Mouse (Mus musculus) embryonic facial prominence, embryonic 15.5 days (tissue): ENCODE measurements around the gene Bcl9. TPM values are rescaled to one million over a fixed set of nuclear protein-coding genes. Genes with fewer than 3 reads are reported as not detected.

ENCODE experiments used
- ATAC-seq: fragments of 200-750 bp; cut with Nextera tagmentation; 2 replicates; pipeline ENCODE4 v1.8.0; 2017; ENCODE audit warnings: low read depth, moderate TSS enrichment; ENCODE audit not compliant: insufficient number of reproducible peaks, low FRiP score, low TSS enrichment
- H3K27ac ChIP-seq: fragments of 300-500 bp; sonication (generic); replicated peaks from 2 replicates; pipeline ENCODE4 v1.5.1; 2015; ENCODE audit warnings: mild to moderate bottlenecking, inconsistent platforms
- H3K27me3 ChIP-seq: fragments of 300-500 bp; sonication (generic); 2 replicates; pipeline ENCODE4 v1.6.1; 2015; ENCODE audit warnings: inconsistent platforms
- H3K36me3 ChIP-seq: fragments of 300-500 bp; sonication (generic); 2 replicates; pipeline ENCODE4 v1.6.1; 2015; ENCODE audit warnings: mild to moderate bottlenecking, inconsistent platforms
- H3K4me1 ChIP-seq: fragments of 300-500 bp; sonication (generic); 2 replicates; pipeline ENCODE4 v1.6.1; 2015; ENCODE audit warnings: inconsistent platforms
- H3K4me2 ChIP-seq: fragments of 300-500 bp; sonication (generic); replicated peaks from 2 replicates; pipeline ENCODE4 v1.6.1; 2015; ENCODE audit warnings: mild to moderate bottlenecking, inconsistent platforms
- H3K4me3 ChIP-seq: fragments of 300-500 bp; sonication (generic); replicated peaks from 2 replicates; pipeline ENCODE4 v1.5.1; 2015; ENCODE audit warnings: mild to moderate bottlenecking, inconsistent platforms
- H3K9ac ChIP-seq: fragments of 300-500 bp; sonication (generic); 2 replicates; pipeline ENCODE4 v1.6.1; 2015; ENCODE audit warnings: inconsistent platforms
- H3K9me3 ChIP-seq: fragments of 300-500 bp; sonication (generic); replicated peaks from 2 replicates; pipeline ENCODE4 v1.6.1; 2016; ENCODE audit warnings: inconsistent platforms
- WGBS: fragments of 180-500 bp; shearing (Covaris S2); methylation state at CpG from one replicate; pipeline ENCODE4 v1.1.7; 2015; 5-methylcytosine and 5-hydroxymethylcytosine counted together
- polyA plus RNA-seq: library from polyadenylated mRNA; unstranded; fragments of >200 nt; fragmentation: Nextera tagmentation; extraction: Ambion mirVana; gene quantifications from 2 replicates; pipeline ENCODE4 v1.2.1, GENCODE M21; 2015

Bcl9 gene
- polyA plus RNA-seq, 1 experiment from 2014 or later, result 68.2 TPM

- Histone ChIP-seq H3K4me2 (no peak overlapping the region), H3K9me3 (no peaks in the 10 kb centered on the region), H3K9ac (no peak overlapping the region), H3K27ac (no peak overlapping the region), H3K4me3 (no peak overlapping the region), H3K4me1 (no peaks in the 10 kb centered on the region), H3K27me3 (no peaks in the 10 kb centered on the region), H3K36me3 (no peaks in the 10 kb centered on the region)
- ATAC-seq, result no peak
- WGBS, result 73% methylated on average over 3 of the region's 3 CpGs
These were observed 19.6 kb upstream of the Bcl9 start for GRCm38 (mm10) chr3:97317302-97317701.

- WGBS, result 76% methylated on average over 2 of the region's 2 CpGs
- ATAC-seq, result no peak
- H3K27me3 ChIP-seq, result no peaks in the 10 kb centered on the region
These were observed 15.7 kb upstream of the Bcl9 start for GRCm38 (mm10) chr3:97313431-97313830.

GRCm38 (mm10) chr3:97311998-97312397, 14.3 kb upstream of the Bcl9 start:
- peak; percentile 67 for ATAC-seq
- Histone ChIP-seq H3K4me2 (peak overlapping the region; percentile 38), H3K4me3 (peak overlapping the region; percentile 25), H3K9ac (no peak overlapping the region), H3K36me3 (no peaks in the 10 kb centered on the region), H3K9me3 (0 out of 2 replicates have a peak, but pooled peaks cover 2% of the 10 kb centered on the region), H3K27me3 (no peaks in the 10 kb centered on the region), H3K27ac (no peak overlapping the region), H3K4me1 (peaks cover 26% of the 10 kb centered on the region; the same call in 1 of the 2 replicates)
- 12% methylated on average over 21 of the region's 21 CpGs for WGBS

More at GRCm38 (mm10) chr3:97313431-97313830, 15.7 kb upstream of the Bcl9 start:
- Histone ChIP-seq H3K4me3 (no peak overlapping the region), H3K27ac (no peak overlapping the region), H3K4me2 (no peak overlapping the region), H3K9me3 (0 out of 2 replicates have a peak, but pooled peaks cover 2% of the 10 kb centered on the region), H3K36me3 (no peaks in the 10 kb centered on the region), H3K9ac (no peak overlapping the region), H3K4me1 (peaks cover 21% of the 10 kb centered on the region; the same call in 1 of the 2 replicates)

- H3K4me2 ChIP-seq, result peak overlapping the region; percentile 35
- no peaks in the 10 kb centered on the region for H3K36me3 ChIP-seq
- ATAC-seq, result no peak
- no peak overlapping the region for H3K9ac ChIP-seq
- H3K4me3 ChIP-seq, result peak overlapping the region; percentile 18
- H3K4me1 ChIP-seq, result peaks cover 26% of the 10 kb centered on the region; the same call in 1 of the 2 replicates
- no peak overlapping the region for H3K27ac ChIP-seq
- no peaks in the 10 kb centered on the region for H3K27me3 ChIP-seq
- WGBS, result 8% methylated on average over 16 of the region's 16 CpGs
- 0 out of 2 replicates have a peak, but pooled peaks cover 2% of the 10 kb centered on the region for H3K9me3 ChIP-seq
These were observed 12.2 kb upstream of the Bcl9 start for GRCm38 (mm10) chr3:97309748-97310536.

GRCm38 (mm10) chr3:97308440-97308839, 10.7 kb upstream of the Bcl9 start:
- H3K4me3 ChIP-seq, result no peak overlapping the region
- no peaks in the 10 kb centered on the region for H3K27me3 ChIP-seq
- no peak for ATAC-seq
- 0 out of 2 replicates have a peak, but pooled peaks cover 2% of the 10 kb centered on the region for H3K9me3 ChIP-seq
- H3K27ac ChIP-seq, result no peak overlapping the region
- H3K4me1 ChIP-seq, result peaks cover 26% of the 10 kb centered on the region; the same call in 1 of the 2 replicates
- H3K4me2 ChIP-seq, result no peak overlapping the region
- no peaks in the 10 kb centered on the region for H3K36me3 ChIP-seq
- no peak overlapping the region for H3K9ac ChIP-seq
- WGBS, result 46% methylated on average over 2 of the region's 2 CpGs

GRCm38 (mm10) chr3:97305907-97306306, 8.2 kb upstream of the Bcl9 start:
- no peaks in the 10 kb centered on the region for H3K9me3 ChIP-seq
- peaks cover 16% of the 10 kb centered on the region; the same call in 1 of the 2 replicates for H3K4me1 ChIP-seq
- no peak for ATAC-seq
- no peaks in the 10 kb centered on the region for H3K27me3 ChIP-seq
- H3K4me2 ChIP-seq, result no peak overlapping the region
- H3K27ac ChIP-seq, result no peak overlapping the region
- 81% methylated on average over 4 of the region's 4 CpGs for WGBS
- H3K9ac ChIP-seq, result no peak overlapping the region
- no peak overlapping the region for H3K4me3 ChIP-seq
- H3K36me3 ChIP-seq, result no peaks in the 10 kb centered on the region

GRCm38 (mm10) chr3:97301586-97301985, 3.9 kb upstream of the Bcl9 start:
- Histone ChIP-seq H3K4me1 (0 out of 2 replicates have a peak, but pooled peaks cover 12% of the 10 kb centered on the region), H3K9me3 (no peaks in the 10 kb centered on the region), H3K36me3 (no peaks in the 10 kb centered on the region), H3K9ac (no peak overlapping the region), H3K4me2 (no peak overlapping the region), H3K27me3 (no peaks in the 10 kb centered on the region), H3K27ac (no peak overlapping the region), H3K4me3 (no peak overlapping the region)
- no peak for ATAC-seq
- WGBS, result 42% methylated on average over 7 of the region's 7 CpGs

GRCm38 (mm10) chr3:97300370-97300769, 2.7 kb upstream of the Bcl9 start:
- H3K9ac ChIP-seq, result no peak overlapping the region
- H3K9me3 ChIP-seq, result no peaks in the 10 kb centered on the region
- WGBS, result 91% methylated on average over 7 of the region's 7 CpGs
- H3K27me3 ChIP-seq, result no peaks in the 10 kb centered on the region
- no peaks in the 10 kb centered on the region for H3K36me3 ChIP-seq
- peaks cover 17% of the 10 kb centered on the region for H3K4me1 ChIP-seq
- H3K4me3 ChIP-seq, result no peak overlapping the region
- no peak overlapping the region for H3K4me2 ChIP-seq
- H3K27ac ChIP-seq, result no peak overlapping the region
- no peak for ATAC-seq

- Histone ChIP-seq H3K36me3 (no peaks in the 10 kb centered on the region), H3K9me3 (no peaks in the 10 kb centered on the region), H3K4me3 (no peak overlapping the region), H3K4me2 (no peak overlapping the region), H3K4me1 (peaks cover 22% of the 10 kb centered on the region), H3K9ac (no peak overlapping the region), H3K27ac (no peak overlapping the region), H3K27me3 (no peaks in the 10 kb centered on the region)
- ATAC-seq, result no peak
These were observed 2.2 kb upstream of the Bcl9 start for GRCm38 (mm10) chr3:97299885-97300284.

- peak overlapping the region; percentile 70 for H3K4me3 ChIP-seq
- H3K9me3 ChIP-seq, result no peaks in the 10 kb centered on the region
- ATAC-seq, result no peak
- H3K4me1 ChIP-seq, result peaks cover 22% of the 10 kb centered on the region
- WGBS, result 31% methylated on average over 10 of the region's 10 CpGs
- peak overlapping the region; percentile 99 for H3K27ac ChIP-seq
- H3K9ac ChIP-seq, result no peak overlapping the region
- no peaks in the 10 kb centered on the region for H3K36me3 ChIP-seq
- peak overlapping the region; percentile 80 for H3K4me2 ChIP-seq
- no peaks in the 10 kb centered on the region for H3K27me3 ChIP-seq
These were observed 1.2 kb upstream of the Bcl9 start for GRCm38 (mm10) chr3:97298856-97299465.

GRCm38 (mm10) chr3:97296941-97297552, 670 bp downstream of the Bcl9 start:
- 2% methylated on average over 16 of the region's 16 CpGs for WGBS

More at GRCm38 (mm10) chr3:97296941-97297552, 670 bp downstream of the Bcl9 start:
- Histone ChIP-seq H3K36me3 (no peaks in the 10 kb centered on the region), H3K27me3 (no peaks in the 10 kb centered on the region), H3K27ac (peak overlapping the region; percentile 99), H3K4me1 (peaks cover 29% of the 10 kb centered on the region), H3K9me3 (no peaks in the 10 kb centered on the region), H3K9ac (peak overlapping the region; percentile 74), H3K4me2 (peak overlapping the region; percentile 80), H3K4me3 (peak overlapping the region; percentile 70)
- ATAC-seq, result peak; percentile 77
